Mouse (Mus musculus) neutrophil, adult 83 days (primary cell): ENCODE data around the gene Zfp869. TPM values are rescaled to one million over a fixed set of nuclear protein-coding genes. Genes with fewer than 3 reads are reported as not detected.

Experiments
- total RNA-seq, 2 experiments: library from RNA; stranded (reverse); gene quantifications; one replicate each; pipeline ENCODE4 v1.2.4; 2023

Zfp869 gene
- 10 to 100 TPM; 15.5 to 16.4 TPM for total RNA-seq

GRCm38 (mm10) chr8:69710624-69711023 lies at the start of gene Zfp869:
Gene Zfp869 (minus strand): TSS chr8:69710724.

GRCm38 (mm10) chr8:69749544-69750454 lies 39.3 kb upstream of the Zfp869 start, which contains the start of gene Zfp963:
Gene Zfp963 (minus strand): TSS chr8:69749970.

Other genes starting within 250 kb of the Zfp869 start
- gene Gm7697, start 187.7 kb downstream of the Zfp869 start, total RNA-seq, result not detected
- gene Zfp868, start 85.2 kb downstream of the Zfp869 start, total RNA-seq, result 10 to 100 TPM; 16.6 to 19.5 TPM
- gene Zfp964, start 56.2 kb downstream of the Zfp869 start, total RNA-seq, result under 1 TPM; 0.11 to 0.38 TPM
- 1 to 10 TPM; 2.7 to 3.5 TPM for gene Zfp963, start 39.2 kb upstream of the Zfp869 start, total RNA-seq
- 1 to 10 TPM in 1 of 2 experiments, not detected in 1; 2.1 TPM for gene Gm20422, start 64.2 kb upstream of the Zfp869 start, total RNA-seq
- 10 to 100 TPM; 27.9 to 31.3 TPM for gene Atp13a1, start 80.4 kb upstream of the Zfp869 start, total RNA-seq
- gene Zfp866, start 80.5 kb upstream of the Zfp869 start, total RNA-seq, result 10 to 100 TPM; 12.8 to 14.1 TPM
- gene Gmip, start 98.0 kb upstream of the Zfp869 start, total RNA-seq, result 100 to 1,000 TPM; 362 to 363 TPM
- gene Lpar2, start 111.7 kb upstream of the Zfp869 start, total RNA-seq, result 1 to 10 TPM; 3.5 TPM
- 1 to 10 TPM; 1.5 to 2.0 TPM for gene Pbx4, start 121.8 kb upstream of the Zfp869 start, total RNA-seq
- gene Cilp2, start 177.0 kb upstream of the Zfp869 start, total RNA-seq, result under 1 TPM in 1 of 2 experiments, not detected in 1; 0.07 TPM
- 1 to 10 TPM; 1.4 to 2.1 TPM for gene Tssk6, start 191.5 kb upstream of the Zfp869 start, total RNA-seq
- 10 to 100 TPM; 63.2 to 66.0 TPM for gene Ndufa13, start 191.8 kb upstream of the Zfp869 start, total RNA-seq
- gene Yjefn3, start 192.0 kb upstream of the Zfp869 start, total RNA-seq, result 1 to 10 TPM; 2.5 to 2.9 TPM